Mouse (Mus musculus): ENCODE results near the gene Lrat. TPM values are rescaled to one million over a fixed set of nuclear protein-coding genes. Genes with fewer than 3 reads are reported as not detected.

Lrat gene
- total RNA-seq (2023; ENCODE audit: inconsistent age): not detected in 4 replicates

DNA sequence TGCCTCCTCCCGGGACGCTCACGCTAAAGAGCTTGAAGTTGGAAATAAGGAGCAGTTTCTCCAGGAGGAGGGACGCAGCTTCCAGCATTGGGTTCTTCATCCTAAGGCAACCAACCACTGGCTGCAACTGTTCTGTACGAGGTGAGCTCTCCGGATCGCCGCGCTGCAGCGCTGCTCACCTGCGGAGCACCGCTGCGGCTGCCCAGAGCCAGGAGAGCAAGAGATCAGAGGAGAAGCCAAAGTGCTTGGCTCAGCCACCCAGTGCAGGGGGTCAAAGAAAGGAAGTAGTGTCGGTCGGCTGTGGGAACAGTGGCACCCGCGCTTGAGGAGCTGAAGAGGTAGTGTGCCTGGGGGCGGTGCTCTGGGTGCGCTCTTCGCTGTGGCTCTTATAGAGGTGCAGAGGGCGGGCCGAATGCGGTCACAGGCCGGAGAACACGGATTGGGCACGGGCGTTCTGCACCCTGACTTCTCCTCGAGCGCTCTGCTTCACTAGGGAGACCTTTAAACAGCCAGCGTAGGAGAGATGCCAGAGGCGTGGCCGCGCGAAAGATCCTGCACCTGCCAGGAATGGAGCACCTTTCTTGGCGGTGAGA lies at the start of gene Lrat:
TSS of gene Lrat (minus strand) at position 361 of the 593 bp plus-strand sequence.

DNA sequence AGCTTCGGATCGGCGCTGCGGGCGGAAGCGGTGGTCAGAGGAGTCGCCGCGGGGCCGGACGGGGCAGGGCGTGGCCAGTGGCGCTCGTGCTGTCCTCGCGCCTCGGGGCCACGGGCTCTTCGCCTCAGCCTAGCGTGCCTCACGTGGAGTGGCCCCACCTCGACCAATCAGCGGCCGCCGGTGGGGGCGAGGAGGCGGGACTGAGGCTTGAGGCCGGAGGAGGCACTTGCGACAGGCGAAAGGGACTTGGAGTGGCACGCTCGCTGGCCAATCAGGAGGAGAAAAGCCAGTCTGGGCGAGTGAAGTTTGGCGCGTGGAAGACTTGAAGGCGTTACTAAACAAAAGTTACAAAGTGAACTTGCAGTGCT lies 27.4 kb downstream of the Lrat start, which contains the start of gene Rbm46:
TSS of gene Rbm46 (minus strand) at position 112 of the 368 bp plus-strand sequence.

Other genes starting within 250 kb of the Lrat start
- gene Rbm46, start 27.5 kb downstream of the Lrat start, total RNA-seq (2023; ENCODE audit: inconsistent age): not detected in 4 replicates
- gene Fgg, start 103.8 kb upstream of the Lrat start, total RNA-seq (2023; ENCODE audit: inconsistent age): not detected in 4 replicates
- not detected in 4 replicates for gene Fga, start 122.1 kb upstream of the Lrat start, total RNA-seq (2023; ENCODE audit: inconsistent age)
- not detected in 4 replicates for gene Fgb, start 145.9 kb upstream of the Lrat start, total RNA-seq (2023; ENCODE audit: inconsistent age)
- 62.3 to 67.8 TPM (median 65.1 TPM) in 4 replicates for gene Plrg1, start 151.5 kb upstream of the Lrat start, total RNA-seq (2023; ENCODE audit: inconsistent age)
- not detected in 4 replicates for gene Dchs2, start 224.0 kb upstream of the Lrat start, total RNA-seq (2023; ENCODE audit: inconsistent age)